Mouse (Mus musculus) forebrain, embryonic 15.5 days (tissue): Measurements from ENCODE around the gene Slc29a1. TPM values are rescaled to one million over a fixed set of nuclear protein-coding genes. Genes with fewer than 3 reads are reported as not detected.
A peak's percentile ranks its signal among the peaks of the same experiment; 100 is the strongest.

ENCODE experiments used
- ATAC-seq: fragments of 200-750 bp; cut with Nextera tagmentation; replicated peaks from 2 replicates; pipeline ENCODE4 v1.8.0; 2017; ENCODE audit warnings: mild to moderate bottlenecking, moderate TSS enrichment, moderate library complexity
- H3K27ac ChIP-seq: fragments of 300-500 bp; sonication (generic); replicated peaks from 2 replicates; pipeline ENCODE4 v1.5.1; 2015; ENCODE audit warnings: mild to moderate bottlenecking, inconsistent platforms
- H3K27me3 ChIP-seq: fragments of 300-500 bp; sonication (generic); 2 replicates; pipeline ENCODE4 v1.6.1; 2015; ENCODE audit warnings: inconsistent platforms
- H3K36me3 ChIP-seq: fragments of 300-500 bp; sonication (generic); 2 replicates; pipeline ENCODE4 v1.6.1; 2015; ENCODE audit warnings: mild to moderate bottlenecking, inconsistent platforms
- H3K4me1 ChIP-seq: fragments of 300-500 bp; sonication (generic); 2 replicates; pipeline ENCODE4 v1.6.1; 2015; ENCODE audit warnings: inconsistent platforms
- H3K4me2 ChIP-seq: fragments of 300-500 bp; sonication (generic); replicated peaks from 2 replicates; pipeline ENCODE4 v1.6.1; 2015; ENCODE audit warnings: mild to moderate bottlenecking, inconsistent platforms
- H3K4me3 ChIP-seq: fragments of 300-500 bp; sonication (generic); 2 replicates; pipeline ENCODE4 v1.5.1; 2015; ENCODE audit warnings: mild to moderate bottlenecking, inconsistent platforms
- H3K9ac ChIP-seq: fragments of 300-500 bp; sonication (generic); replicated peaks from 2 replicates; pipeline ENCODE4 v1.6.1; 2015; ENCODE audit warnings: mild to moderate bottlenecking, inconsistent platforms
- H3K9me3 ChIP-seq: fragments of 300-500 bp; sonication (generic); 2 replicates; pipeline ENCODE4 v1.6.1; 2016; ENCODE audit warnings: inconsistent platforms
- WGBS: fragments of 180-500 bp; shearing (Covaris S2); methylation state at CpG from one replicate; pipeline ENCODE4 v1.1.7; 2015; ENCODE audit warnings: mixed read lengths; 5-methylcytosine and 5-hydroxymethylcytosine counted together
- polyA plus RNA-seq: library from polyadenylated mRNA; unstranded; fragments of >200 nt; fragmentation: Nextera tagmentation; extraction: Ambion mirVana; gene quantifications from 2 replicates; pipeline ENCODE4 v1.2.1, GENCODE M21; 2015

Slc29a1 gene
- polyA plus RNA-seq, 1 experiment from 2014 or later, result 62.5 TPM

GRCm38 (mm10) chr17:45594195-45594594 lies 5.2 kb downstream of the Slc29a1 start:
- no peaks in the 10 kb centered on the region for H3K36me3 ChIP-seq
- H3K4me3 ChIP-seq, result peak overlapping the region; percentile 55
- peaks cover 58% of the 10 kb centered on the region for H3K4me1 ChIP-seq
- H3K4me2 ChIP-seq, result peak overlapping the region; percentile 94
- ATAC-seq, result no peak
- H3K9ac ChIP-seq, result peak overlapping the region; percentile 51; the same call in 1 of the 2 replicates
- WGBS, result 50% methylated on average over 8 of the region's 8 CpGs
- no peaks in the 10 kb centered on the region for H3K9me3 ChIP-seq
- H3K27ac ChIP-seq, result no peak overlapping the region
- H3K27me3 ChIP-seq, result no peaks in the 10 kb centered on the region

GRCm38 (mm10) chr17:45593479-45593878 lies 5.9 kb downstream of the Slc29a1 start:
- Histone ChIP-seq H3K4me3 (no peak overlapping the region), H3K4me2 (peak overlapping the region; percentile 94; the same call in 1 of the 2 replicates), H3K36me3 (no peaks in the 10 kb centered on the region), H3K27me3 (no peaks in the 10 kb centered on the region), H3K27ac (no peak overlapping the region), H3K9me3 (no peaks in the 10 kb centered on the region), H3K4me1 (peaks cover 53% of the 10 kb centered on the region), H3K9ac (no peak overlapping the region)
- 35% methylated on average over 8 of the region's 8 CpGs for WGBS
- no peak for ATAC-seq

GRCm38 (mm10) chr17:45592606-45593431 lies 6.6 kb downstream of the Slc29a1 start:
- H3K4me2 ChIP-seq, result peak overlapping the region; percentile 94
- no peaks in the 10 kb centered on the region for H3K9me3 ChIP-seq
- ATAC-seq, result no peak
- H3K4me1 ChIP-seq, result peaks cover 52% of the 10 kb centered on the region
- peak overlapping the region; percentile 17; the same call in 1 of the 2 replicates for H3K9ac ChIP-seq
- 0 out of 2 replicates have a peak overlapping the region, but pooled peaks have one; percentile 12 for H3K27ac ChIP-seq
- H3K4me3 ChIP-seq, result no peak overlapping the region
- no peaks in the 10 kb centered on the region for H3K36me3 ChIP-seq
- 45% methylated on average over 8 of the region's 8 CpGs for WGBS
- H3K27me3 ChIP-seq, result no peaks in the 10 kb centered on the region

DNA sequence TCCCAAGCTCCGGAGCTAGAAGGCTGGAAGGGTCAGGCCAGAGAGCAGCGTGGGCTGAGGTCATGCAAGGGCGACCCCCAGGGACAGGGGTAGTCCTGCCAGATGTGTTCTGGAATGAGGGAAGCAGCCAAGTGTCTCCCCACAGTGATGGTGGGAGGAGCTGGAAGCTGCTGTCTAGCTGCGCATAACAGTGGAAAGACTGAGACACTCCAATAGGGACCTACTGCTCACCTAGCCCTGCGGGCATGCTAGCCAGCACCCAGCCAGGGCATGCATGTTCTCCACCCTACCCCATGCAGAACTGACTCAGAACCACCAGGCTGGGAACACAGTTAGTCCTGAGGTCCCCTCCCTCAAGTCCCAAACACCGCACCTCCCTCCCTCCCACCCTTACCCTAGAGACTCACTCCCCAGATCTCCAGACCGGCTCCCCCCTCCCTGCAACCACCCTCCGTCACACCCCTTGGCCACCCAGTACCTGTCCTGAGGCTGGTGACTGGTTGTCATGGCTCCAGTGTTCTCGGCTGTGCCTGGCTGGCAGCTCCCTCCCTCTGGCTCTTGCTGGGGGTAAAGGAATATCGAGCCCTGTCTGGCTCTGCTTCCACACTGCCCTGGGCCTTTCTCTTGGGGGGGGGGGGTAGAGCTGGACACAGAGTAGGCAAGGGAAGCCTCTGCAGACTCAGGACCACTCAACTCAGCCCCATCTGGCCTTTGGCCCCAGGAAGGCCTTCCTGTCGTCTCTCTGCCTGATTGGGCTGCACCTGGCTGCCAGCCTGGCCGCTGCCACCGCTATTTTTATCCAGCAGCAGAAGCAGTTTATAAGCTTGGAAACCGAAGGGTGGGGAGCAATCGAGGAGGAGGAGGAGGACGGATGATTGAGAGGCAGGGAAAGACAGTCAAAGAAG lies 7.5 kb downstream of the Slc29a1 start:
- H3K27ac ChIP-seq, result 0 out of 2 replicates have a peak overlapping the region, but pooled peaks have one; percentile 12
- ATAC-seq, result no peak
- H3K27me3 ChIP-seq, result no peaks in the 10 kb centered on the region
- no peak overlapping the region for H3K4me3 ChIP-seq
- H3K4me1 ChIP-seq, result peaks cover 49% of the 10 kb centered on the region
- H3K36me3 ChIP-seq, result 0 out of 2 replicates have a peak, but pooled peaks cover 3% of the 10 kb centered on the region
- WGBS, result 57% methylated on average over 16 of the region's 16 CpGs
- peak overlapping the region; percentile 17 for H3K4me2 ChIP-seq
- H3K9ac ChIP-seq, result peak overlapping the region; percentile 17; the same call in 1 of the 2 replicates
- no peaks in the 10 kb centered on the region for H3K9me3 ChIP-seq

- H3K9me3 ChIP-seq, result no peaks in the 10 kb centered on the region
- H3K27ac ChIP-seq, result no peak overlapping the region
- no peak overlapping the region for H3K9ac ChIP-seq
- H3K4me2 ChIP-seq, result no peak overlapping the region
- peaks cover 33% of the 10 kb centered on the region for H3K4me1 ChIP-seq
- no peak for ATAC-seq
- 89% methylated on average over 6 of the region's 6 CpGs for WGBS
- no peaks in the 10 kb centered on the region for H3K27me3 ChIP-seq
- no peak overlapping the region for H3K4me3 ChIP-seq
- H3K36me3 ChIP-seq, result 0 out of 2 replicates have a peak, but pooled peaks cover 10% of the 10 kb centered on the region
Observed at GRCm38 (mm10) chr17:45590410-45590809, 9.0 kb downstream of the Slc29a1 start.

- Histone ChIP-seq H3K9me3 (no peaks in the 10 kb centered on the region), H3K4me2 (no peak overlapping the region), H3K27me3 (no peaks in the 10 kb centered on the region), H3K9ac (no peak overlapping the region), H3K4me1 (peaks cover 33% of the 10 kb centered on the region), H3K4me3 (no peak overlapping the region), H3K27ac (no peak overlapping the region), H3K36me3 (0 out of 2 replicates have a peak, but pooled peaks cover 10% of the 10 kb centered on the region)
- WGBS, result 94% methylated on average over 8 of the region's 8 CpGs
- no peak for ATAC-seq
Observed at GRCm38 (mm10) chr17:45589844-45590243, 9.6 kb downstream of the Slc29a1 start.

GRCm38 (mm10) chr17:45589236-45589635 lies 10.2 kb downstream of the Slc29a1 start:
- 0 out of 2 replicates have a peak, but pooled peaks cover 10% of the 10 kb centered on the region for H3K36me3 ChIP-seq
- H3K27me3 ChIP-seq, result no peaks in the 10 kb centered on the region
- no peak overlapping the region for H3K9ac ChIP-seq
- no peak overlapping the region for H3K4me3 ChIP-seq
- WGBS, result 98% methylated on average over 7 of the region's 7 CpGs
- no peak for ATAC-seq
- no peak overlapping the region for H3K27ac ChIP-seq
- no peaks in the 10 kb centered on the region for H3K9me3 ChIP-seq
- H3K4me1 ChIP-seq, result peaks cover 33% of the 10 kb centered on the region
- H3K4me2 ChIP-seq, result no peak overlapping the region

DNA sequence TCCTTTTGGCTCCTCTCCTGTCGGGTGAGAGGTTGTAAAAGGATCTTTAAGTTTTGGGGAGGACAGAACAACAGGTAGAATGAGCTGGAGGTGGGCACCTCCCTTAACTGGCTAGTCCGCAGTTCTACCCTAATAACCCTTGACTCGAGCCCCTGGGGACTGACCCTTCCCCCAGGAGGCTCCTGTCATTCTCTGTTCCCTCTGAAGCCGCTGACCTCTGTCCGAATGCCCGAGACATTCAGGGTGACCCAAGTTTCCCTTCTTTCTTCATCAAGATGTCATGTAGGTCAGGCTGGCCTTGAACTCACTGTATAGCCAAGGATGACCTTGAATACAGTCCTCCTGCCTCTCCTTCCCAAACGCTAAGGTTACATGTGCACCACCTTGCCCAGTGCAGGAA lies 11.0 kb downstream of the Slc29a1 start:
- no peak for ATAC-seq
- Histone ChIP-seq H3K4me3 (no peak overlapping the region), H3K4me1 (peaks cover 24% of the 10 kb centered on the region), H3K4me2 (no peak overlapping the region), H3K27ac (no peak overlapping the region), H3K27me3 (no peaks in the 10 kb centered on the region), H3K36me3 (0 out of 2 replicates have a peak, but pooled peaks cover 10% of the 10 kb centered on the region), H3K9me3 (no peaks in the 10 kb centered on the region), H3K9ac (no peak overlapping the region)
- 93% methylated on average over 7 of the region's 7 CpGs for WGBS

GRCm38 (mm10) chr17:45586449-45586837 lies 13.0 kb downstream of the Slc29a1 start:
- no peak overlapping the region for H3K9ac ChIP-seq
- no peak overlapping the region for H3K27ac ChIP-seq
- no peak overlapping the region for H3K4me3 ChIP-seq
- peaks cover 12% of the 10 kb centered on the region for H3K4me1 ChIP-seq
- 0 out of 2 replicates have a peak, but pooled peaks cover 10% of the 10 kb centered on the region for H3K36me3 ChIP-seq
- H3K27me3 ChIP-seq, result no peaks in the 10 kb centered on the region
- ATAC-seq, result no peak
- no peaks in the 10 kb centered on the region for H3K9me3 ChIP-seq
- H3K4me2 ChIP-seq, result no peak overlapping the region
- whole genome bisulfite sequencing, result 89% methylated on average over 3 of the region's 3 CpGs

DNA sequence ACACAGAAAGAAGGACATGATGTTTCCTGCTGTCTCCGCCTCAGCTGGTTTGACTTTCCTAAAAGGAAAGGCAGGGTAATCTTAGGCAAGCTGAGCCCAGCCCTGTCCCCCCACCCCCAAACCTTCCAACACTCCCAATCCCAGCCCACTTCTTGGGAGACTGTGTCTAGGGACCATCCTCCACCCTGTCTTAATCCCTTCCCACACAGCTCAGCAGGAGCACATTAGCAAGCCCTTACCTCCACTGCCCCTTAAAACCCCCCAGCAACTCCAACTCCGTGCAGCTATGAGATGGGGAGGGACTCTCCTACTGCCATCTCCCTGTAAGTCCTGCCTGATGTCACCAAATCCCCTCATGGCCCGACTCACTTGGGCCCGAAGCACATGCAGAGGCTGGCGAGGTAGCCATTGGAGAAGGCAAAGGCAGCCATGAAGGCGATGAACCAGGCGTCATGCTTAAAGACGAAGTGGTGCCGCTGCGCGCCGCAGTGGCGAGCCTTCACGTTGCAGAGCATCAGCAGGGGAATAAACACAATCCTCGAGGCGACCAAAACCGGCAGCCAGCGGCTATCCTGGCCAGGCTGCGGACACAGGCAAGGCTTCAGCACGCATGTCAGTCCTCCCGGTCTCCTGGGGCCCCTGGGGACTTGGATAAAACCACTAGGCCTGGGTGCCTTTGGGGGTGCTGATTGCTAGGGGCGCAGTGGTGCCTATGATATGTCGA lies 13.5 kb downstream of the Slc29a1 start:
- Histone ChIP-seq H3K36me3 (0 out of 2 replicates have a peak, but pooled peaks cover 10% of the 10 kb centered on the region), H3K9ac (no peak overlapping the region), H3K27me3 (no peaks in the 10 kb centered on the region), H3K4me3 (no peak overlapping the region), H3K9me3 (no peaks in the 10 kb centered on the region), H3K27ac (no peak overlapping the region), H3K4me2 (no peak overlapping the region), H3K4me1 (peaks cover 12% of the 10 kb centered on the region)
- 63% methylated on average over 23 of the region's 23 CpGs for WGBS
- no peak for ATAC-seq

- Histone ChIP-seq H3K9me3 (no peaks in the 10 kb centered on the region), H3K4me3 (no peak overlapping the region), H3K4me1 (peaks cover 12% of the 10 kb centered on the region), H3K27me3 (no peaks in the 10 kb centered on the region), H3K9ac (0 out of 2 replicates have a peak overlapping the region, but pooled peaks have one; percentile 0), H3K27ac (peak overlapping the region; percentile 44; the same call in 1 of the 2 replicates), H3K4me2 (no peak overlapping the region), H3K36me3 (0 out of 2 replicates have a peak, but pooled peaks cover 10% of the 10 kb centered on the region)
- WGBS, result 35% methylated on average over 14 of the region's 14 CpGs
- peak; percentile 40 for ATAC-seq
Observed at GRCm38 (mm10) chr17:45584939-45585678, 14.3 kb downstream of the Slc29a1 start.
